Mouse (Mus musculus) liver, embryonic 15.5 days (tissue): ENCODE data around the gene Gnb1l. TPM values are rescaled to one million over a fixed set of nuclear protein-coding genes. Genes with fewer than 3 reads are reported as not detected.

ENCODE experiments used
- ATAC-seq: fragments of 200-750 bp; cut with Nextera tagmentation; 2 replicates; pipeline ENCODE4 v1.8.0; 2017; ENCODE audit warnings: moderate number of reproducible peaks, mild to moderate bottlenecking, moderate library complexity; ENCODE audit not compliant: insufficient read depth
- H3K27ac ChIP-seq: fragments of 300-500 bp; sonication (generic); replicated peaks from 2 replicates; pipeline ENCODE4 v1.5.1; 2015; ENCODE audit warnings: mild to moderate bottlenecking, inconsistent platforms
- H3K27me3 ChIP-seq: fragments of 300-500 bp; sonication (generic); 2 replicates; pipeline ENCODE4 v1.6.1; 2015; ENCODE audit warnings: mild to moderate bottlenecking, inconsistent platforms
- H3K36me3 ChIP-seq: fragments of 300-500 bp; sonication (generic); replicated peaks from 2 replicates; pipeline ENCODE4 v1.6.1; 2015; ENCODE audit warnings: moderate library complexity, mild to moderate bottlenecking, inconsistent platforms
- H3K4me1 ChIP-seq: fragments of 300-500 bp; sonication (generic); replicated peaks from 2 replicates; pipeline ENCODE4 v1.6.1; 2015; ENCODE audit warnings: inconsistent platforms
- H3K4me2 ChIP-seq: fragments of 300-500 bp; sonication (generic); 2 replicates; pipeline ENCODE4 v1.6.1; 2015; ENCODE audit warnings: moderate library complexity, mild to moderate bottlenecking, inconsistent platforms
- H3K4me3 ChIP-seq: fragments of 300-500 bp; sonication (generic); replicated peaks from 2 replicates; pipeline ENCODE4 v1.5.1; 2015; ENCODE audit warnings: mild to moderate bottlenecking, inconsistent platforms
- H3K9ac ChIP-seq: fragments of 300-500 bp; sonication (generic); 2 replicates; pipeline ENCODE4 v1.6.1; 2015; ENCODE audit warnings: moderate library complexity, mild to moderate bottlenecking, inconsistent platforms
- H3K9me3 ChIP-seq: fragments of 300-500 bp; sonication (generic); replicated peaks from 2 replicates; pipeline ENCODE4 v1.6.1; 2016; ENCODE audit warnings: inconsistent platforms
- WGBS: fragments of 180-500 bp; shearing (Covaris S2); methylation state at CpG from one replicate; pipeline ENCODE4 v1.1.7; 2015; ENCODE audit warnings: mixed read lengths; ENCODE audit not compliant: insufficient replicate concordance; 5-methylcytosine and 5-hydroxymethylcytosine counted together
- polyA plus RNA-seq: library from polyadenylated mRNA; unstranded; fragments of >200 nt; fragmentation: Nextera tagmentation; extraction: Ambion mirVana; gene quantifications from 2 replicates; pipeline ENCODE4 v1.2.1, GENCODE M21; 2015

The Gnb1l gene
- polyA plus RNA-seq, 1 experiment from 2014 or later: 7.5 TPM

DNA sequence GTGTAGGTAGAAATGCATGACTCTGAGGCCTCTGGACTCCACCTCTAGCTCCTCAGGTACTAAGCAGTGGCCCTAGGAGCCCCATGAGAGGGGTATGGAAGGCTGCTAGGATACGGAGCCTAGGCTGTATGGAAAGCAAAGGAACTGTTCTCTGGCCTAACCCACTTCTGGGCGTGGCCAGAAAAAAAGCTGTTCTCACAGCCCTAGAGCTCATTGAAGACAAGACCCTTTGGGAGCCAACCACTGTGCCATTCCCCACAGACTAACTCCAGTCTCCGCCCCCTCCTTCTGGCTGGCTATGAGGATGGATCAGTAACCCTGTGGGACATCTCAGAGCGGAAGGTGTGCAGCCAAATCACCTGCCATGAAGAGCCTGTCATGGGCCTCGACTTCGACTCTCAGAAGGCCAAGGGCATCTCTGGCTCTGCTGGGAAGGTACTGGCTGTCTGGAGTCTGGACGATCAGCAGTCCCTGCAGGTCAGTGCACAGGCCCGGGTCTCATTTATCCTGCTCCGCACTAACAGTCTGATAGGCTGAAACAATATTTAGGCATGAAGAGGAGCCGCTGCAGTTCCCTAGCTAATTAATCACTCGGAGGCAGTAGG is 53.7 kb downstream of the Gnb1l start:
- no peak overlapping the region for H3K4me3 ChIP-seq
- whole genome bisulfite sequencing: 63% methylated on average over 11 of the region's 11 CpGs
- no peaks in the 10 kb centered on the region for H3K9me3 ChIP-seq
- H3K9ac ChIP-seq: no peak overlapping the region
- no peaks in the 10 kb centered on the region for H3K4me1 ChIP-seq
- no peak for ATAC-seq
- no peak overlapping the region for H3K4me2 ChIP-seq
- H3K27ac ChIP-seq: no peak overlapping the region
- no peaks in the 10 kb centered on the region for H3K27me3 ChIP-seq
- H3K36me3 ChIP-seq: no peaks in the 10 kb centered on the region

DNA sequence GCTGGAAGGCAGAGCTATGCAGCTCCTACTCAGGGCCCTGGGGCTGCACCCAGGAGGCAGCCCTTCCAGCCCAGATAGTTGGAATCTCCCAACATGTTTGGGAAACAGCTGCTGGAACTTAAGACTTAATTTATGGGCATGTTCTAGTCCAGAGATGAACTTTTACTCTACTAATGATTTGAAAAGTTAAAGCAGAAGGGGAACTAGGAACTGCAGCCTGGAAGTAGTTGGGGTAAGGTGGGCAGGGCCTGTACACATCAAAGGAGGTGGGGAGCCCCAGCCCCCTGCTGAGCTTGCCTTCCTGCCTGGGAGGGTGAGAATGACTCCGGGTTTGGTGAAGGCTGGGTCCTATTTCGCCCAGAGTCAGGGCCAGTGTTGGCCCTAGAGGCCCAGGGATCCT is 56.2 kb downstream of the Gnb1l start:
- no peaks in the 10 kb centered on the region for H3K4me1 ChIP-seq
- no peaks in the 10 kb centered on the region for H3K9me3 ChIP-seq
- 34% methylated on average over 2 of the region's 2 CpGs for WGBS
- H3K27me3 ChIP-seq: no peaks in the 10 kb centered on the region
- no peaks in the 10 kb centered on the region for H3K36me3 ChIP-seq
- ATAC-seq: no peak
- H3K4me2 ChIP-seq: no peak overlapping the region
- H3K27ac ChIP-seq: no peak overlapping the region
- no peak overlapping the region for H3K9ac ChIP-seq
- no peak overlapping the region for H3K4me3 ChIP-seq

DNA sequence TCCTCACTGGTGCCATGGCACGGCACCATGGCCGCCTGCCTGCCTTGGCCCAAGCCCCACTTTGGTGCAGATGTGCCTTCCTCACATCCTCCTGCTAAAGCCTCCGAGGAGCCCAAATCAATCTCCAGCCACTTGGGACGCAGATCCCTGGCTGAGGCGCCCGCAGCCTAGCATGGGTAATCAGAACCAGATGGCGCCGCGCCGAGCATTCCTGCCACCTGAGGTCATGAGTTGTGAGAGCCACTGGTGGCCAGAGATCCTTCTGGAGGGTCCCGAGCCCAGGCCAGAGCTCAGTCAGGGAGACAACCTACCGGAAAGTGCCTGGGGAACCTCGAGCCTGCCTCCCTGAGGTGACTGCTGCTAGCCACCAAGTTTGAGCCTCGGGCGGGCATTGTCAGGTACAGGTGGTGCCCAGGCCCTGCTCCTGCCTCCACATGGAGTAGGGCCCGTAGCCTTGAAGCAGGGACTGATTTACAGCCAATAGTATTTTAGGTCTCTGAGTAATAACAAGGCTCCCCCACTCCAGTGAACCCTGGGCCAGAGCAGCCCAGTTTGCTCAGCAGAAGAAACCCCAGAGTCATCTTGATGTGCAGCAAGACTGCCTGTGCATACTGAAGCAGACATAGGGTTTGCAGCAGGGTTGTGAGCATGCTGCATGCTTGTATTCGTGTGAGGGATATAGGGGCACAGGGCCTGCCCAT is 56.9 kb downstream of the Gnb1l start:
- Histone ChIP-seq H3K9me3 (no peaks in the 10 kb centered on the region), H3K27me3 (no peaks in the 10 kb centered on the region), H3K4me1 (no peaks in the 10 kb centered on the region), H3K27ac (no peak overlapping the region), H3K4me3 (no peak overlapping the region), H3K4me2 (no peak overlapping the region), H3K9ac (no peak overlapping the region), H3K36me3 (no peaks in the 10 kb centered on the region)
- 66% methylated on average over 17 of the region's 17 CpGs for WGBS
- ATAC-seq: no peak

GRCm38 (mm10) chr16:18556461-18556860 is 57.9 kb downstream of the Gnb1l start:
- Histone ChIP-seq H3K36me3 (no peaks in the 10 kb centered on the region), H3K9ac (no peak overlapping the region), H3K4me1 (no peaks in the 10 kb centered on the region), H3K27ac (no peak overlapping the region), H3K27me3 (no peaks in the 10 kb centered on the region), H3K9me3 (no peaks in the 10 kb centered on the region), H3K4me3 (no peak overlapping the region), H3K4me2 (no peak overlapping the region)
- WGBS: 82% methylated on average over 3 of the region's 3 CpGs
- ATAC-seq: no peak

- Histone ChIP-seq H3K27me3 (peaks cover 4% of the 10 kb centered on the region; the same call in 1 of the 2 replicates), H3K4me3 (no peak overlapping the region), H3K36me3 (no peaks in the 10 kb centered on the region), H3K9me3 (no peaks in the 10 kb centered on the region), H3K4me2 (no peak overlapping the region), H3K9ac (no peak overlapping the region), H3K4me1 (no peaks in the 10 kb centered on the region), H3K27ac (no peak overlapping the region)
- WGBS: 63% methylated on average over 2 of the region's 2 CpGs
- ATAC-seq: no peak
Observed at GRCm38 (mm10) chr16:18564472-18564871, 66.0 kb downstream of the Gnb1l start.

DNA sequence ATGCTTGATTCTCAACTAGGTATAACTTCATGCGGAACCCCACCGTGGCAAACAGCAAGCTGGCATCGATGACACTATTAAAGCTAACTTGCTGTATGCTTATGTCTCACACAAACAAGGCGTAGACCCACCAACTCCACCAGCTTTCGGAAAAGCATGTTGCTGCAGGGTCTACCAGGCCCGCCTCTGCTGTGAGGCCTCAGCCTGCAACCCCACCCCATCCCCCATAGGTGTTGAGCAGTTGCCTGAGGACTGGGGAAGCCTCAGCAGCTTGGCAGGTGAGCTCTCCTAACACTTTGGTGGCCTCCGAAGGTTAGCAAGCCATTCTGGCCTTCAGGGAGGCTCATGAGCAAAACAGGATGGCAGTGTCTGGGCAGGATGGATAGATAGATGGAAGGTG is 70.1 kb downstream of the Gnb1l start:
- ATAC-seq: no peak
- H3K27ac ChIP-seq: no peak overlapping the region
- 60% methylated on average over 7 of the region's 7 CpGs for WGBS
- no peak overlapping the region for H3K4me3 ChIP-seq
- no peaks in the 10 kb centered on the region for H3K9me3 ChIP-seq
- no peak overlapping the region for H3K4me2 ChIP-seq
- H3K27me3 ChIP-seq: peaks cover 4% of the 10 kb centered on the region; the same call in 1 of the 2 replicates
- H3K9ac ChIP-seq: no peak overlapping the region
- H3K36me3 ChIP-seq: no peaks in the 10 kb centered on the region
- H3K4me1 ChIP-seq: no peaks in the 10 kb centered on the region

GRCm38 (mm10) chr16:18574196-18574595 is 75.7 kb downstream of the Gnb1l start:
- Histone ChIP-seq H3K27ac (no peak overlapping the region), H3K36me3 (no peaks in the 10 kb centered on the region), H3K9ac (no peak overlapping the region), H3K4me1 (no peaks in the 10 kb centered on the region), H3K9me3 (no peaks in the 10 kb centered on the region), H3K27me3 (peaks cover 25% of the 10 kb centered on the region), H3K4me3 (no peak overlapping the region), H3K4me2 (no peak overlapping the region)
- ATAC-seq: no peak
- WGBS: 61% methylated on average over 8 of the region's 8 CpGs

- WGBS: 31% methylated on average over 3 of the region's 3 CpGs
- no peak overlapping the region for H3K4me3 ChIP-seq
- no peaks in the 10 kb centered on the region for H3K36me3 ChIP-seq
- no peaks in the 10 kb centered on the region for H3K9me3 ChIP-seq
- ATAC-seq: no peak
- H3K9ac ChIP-seq: no peak overlapping the region
- peaks cover 11% of the 10 kb centered on the region for H3K4me1 ChIP-seq
- no peak overlapping the region for H3K27ac ChIP-seq
- H3K27me3 ChIP-seq: peaks cover 54% of the 10 kb centered on the region
- no peak overlapping the region for H3K4me2 ChIP-seq
Observed at GRCm38 (mm10) chr16:18577071-18577470, 78.6 kb downstream of the Gnb1l start.

DNA sequence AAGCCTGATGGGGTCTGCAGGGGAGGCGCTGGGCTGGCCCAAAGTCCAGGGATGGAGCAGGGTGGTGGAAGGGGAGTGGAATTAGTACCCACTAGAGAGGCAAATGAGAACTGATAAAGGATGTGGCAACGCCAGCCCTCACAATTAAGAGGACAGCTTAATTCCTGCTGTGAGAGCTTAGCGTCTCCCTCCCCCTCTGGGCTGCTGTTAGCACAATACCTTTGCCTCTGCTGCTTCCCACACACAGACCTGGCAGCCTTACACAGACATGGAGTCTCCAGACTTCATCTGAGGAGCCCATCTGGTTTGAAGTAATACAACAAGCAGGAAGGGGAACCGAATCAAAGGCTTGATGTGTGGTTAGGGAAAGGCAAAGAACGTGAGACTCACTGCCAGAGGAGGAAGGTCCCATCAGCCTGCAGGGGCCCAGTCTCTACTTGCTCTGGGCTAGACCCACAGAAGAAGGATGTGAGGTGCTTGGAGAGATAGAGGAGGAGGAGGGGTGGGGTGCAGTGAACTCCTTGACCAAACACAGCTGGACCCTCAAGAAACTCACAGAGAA is 79.2 kb downstream of the Gnb1l start:
- Histone ChIP-seq H3K36me3 (no peaks in the 10 kb centered on the region), H3K9ac (no peak overlapping the region), H3K4me3 (no peak overlapping the region), H3K9me3 (no peaks in the 10 kb centered on the region), H3K27me3 (peaks cover 60% of the 10 kb centered on the region), H3K4me2 (no peak overlapping the region), H3K27ac (no peak overlapping the region), H3K4me1 (peaks cover 12% of the 10 kb centered on the region)
- ATAC-seq: no peak
- 14% methylated on average over 5 of the region's 5 CpGs for WGBS

- H3K27me3 ChIP-seq: peaks cover 87% of the 10 kb centered on the region
- no peak for ATAC-seq
Observed at GRCm38 (mm10) chr16:18580389-18580788, 81.9 kb downstream of the Gnb1l start.

DNA sequence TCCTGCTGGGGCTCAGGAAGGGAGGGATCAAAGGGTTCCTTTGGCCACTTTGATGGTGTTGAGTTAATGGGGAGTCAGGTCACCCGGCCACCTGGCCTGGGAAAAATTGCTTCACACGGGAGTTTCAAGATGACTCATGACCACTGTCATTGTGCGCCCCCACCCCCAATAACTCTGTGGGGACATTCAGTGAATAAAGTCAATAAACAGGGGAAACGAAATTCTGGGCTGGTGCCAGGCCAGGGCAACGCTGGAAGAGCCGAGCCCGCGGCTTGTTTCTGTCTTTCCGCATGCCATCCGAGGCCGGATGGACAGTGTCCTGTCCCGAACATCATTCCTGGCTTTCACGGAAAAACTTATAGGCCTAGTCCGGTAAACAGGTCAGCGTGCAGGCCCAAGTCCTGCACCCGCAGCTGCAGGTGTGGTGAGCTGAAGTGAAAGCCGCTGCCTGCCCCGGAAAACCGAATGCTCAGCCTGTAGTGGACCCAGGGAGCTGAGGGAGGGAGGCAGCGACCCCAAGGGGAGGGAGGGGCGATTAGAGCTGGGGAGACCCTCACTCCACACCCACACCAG is 82.6 kb downstream of the Gnb1l start:
- Histone ChIP-seq H3K27me3 (peaks cover 94% of the 10 kb centered on the region), H3K9me3 (no peaks in the 10 kb centered on the region), H3K36me3 (no peaks in the 10 kb centered on the region), H3K4me1 (peaks cover 14% of the 10 kb centered on the region), H3K4me3 (peak overlapping the region; percentile 32; the same call in 1 of the 2 replicates), H3K9ac (no peak overlapping the region), H3K27ac (no peak overlapping the region), H3K4me2 (peak overlapping the region; percentile 53)
- WGBS: 6% methylated on average over 21 of the region's 21 CpGs
- no peak for ATAC-seq

More at GRCm38 (mm10) chr16:18580389-18580788, 81.9 kb downstream of the Gnb1l start:
- Histone ChIP-seq H3K27ac (no peak overlapping the region), H3K9ac (no peak overlapping the region), H3K36me3 (no peaks in the 10 kb centered on the region), H3K4me2 (no peak overlapping the region), H3K9me3 (no peaks in the 10 kb centered on the region), H3K4me1 (peaks cover 12% of the 10 kb centered on the region), H3K4me3 (no peak overlapping the region)
- 39% methylated on average over 2 of the region's 2 CpGs for WGBS
